Mouse (Mus musculus) stomach, postnatal 0 days (tissue): ENCODE data around the gene Slc35c2. TPM values are rescaled to one million over a fixed set of nuclear protein-coding genes. Genes with fewer than 3 reads are reported as not detected.

Experiments
- ATAC-seq: fragments of 200-750 bp; cut with Nextera tagmentation; 2 replicates; pipeline ENCODE4 v1.8.0; 2017; ENCODE audit not compliant: low FRiP score, low TSS enrichment
- DNase-seq: peaks from one replicate; pipeline ENCODE4 v3.0.0-alpha.2; 2016; ENCODE audit warnings: low spot score
- H3K27ac ChIP-seq: fragments of 300-500 bp; sonication (generic); replicated peaks from 2 replicates; pipeline ENCODE4 v1.5.1; 2014; ENCODE audit warnings: mild to moderate bottlenecking, control low read depth
- H3K27me3 ChIP-seq: fragments of 300-500 bp; sonication (generic); 2 replicates; pipeline ENCODE4 v1.6.1; 2014; ENCODE audit warnings: low read length; ENCODE audit not compliant: control insufficient read depth, insufficient read depth
- H3K36me3 ChIP-seq: fragments of 300-500 bp; sonication (generic); 2 replicates; pipeline ENCODE4 v1.6.1; 2014; ENCODE audit warnings: low read length, mixed read lengths; ENCODE audit not compliant: control insufficient read depth, insufficient read depth
- H3K4me1 ChIP-seq: fragments of 300-500 bp; sonication (generic); replicated peaks from 2 replicates; pipeline ENCODE4 v1.6.1; 2014; ENCODE audit warnings: antibody characterized with exemption; ENCODE audit not compliant: control insufficient read depth, insufficient read depth
- H3K4me2 ChIP-seq: fragments of 300-500 bp; sonication (generic); replicated peaks from 2 replicates; pipeline ENCODE4 v1.6.1; 2014; ENCODE audit warnings: low read depth, mild to moderate bottlenecking, control low read depth, moderate library complexity
- H3K4me3 ChIP-seq: fragments of 300-500 bp; sonication (generic); 2 replicates; pipeline ENCODE4 v1.5.1; 2014; ENCODE audit warnings: low read depth, low read length, control low read depth
- H3K9ac ChIP-seq: fragments of 300-500 bp; sonication (generic); 2 replicates; pipeline ENCODE4 v1.6.1; 2014; ENCODE audit warnings: mild to moderate bottlenecking, low read length, control low read depth, mixed read lengths
- H3K9me3 ChIP-seq: fragments of 300-500 bp; sonication (generic); 2 replicates; pipeline ENCODE4 v1.6.1; 2016; ENCODE audit warnings: low read length; ENCODE audit not compliant: control insufficient read depth
- CTCF ChIP-seq: IDR thresholded peaks from 2 replicates; pipeline ENCODE4 v1.5.1; 2016; ENCODE audit warnings: antibody characterized with exemption, low read depth, mild to moderate bottlenecking, moderate library complexity
- EP300 ChIP-seq: optimal IDR thresholded peaks from 2 replicates; pipeline ENCODE3; 2016; ENCODE audit warnings: antibody characterized with exemption
- WGBS: fragments of 180-500 bp; shearing (Covaris S2); extraction: QIAGEN DNeasy Blood & Tissue Kit; methylation state at CpG from one replicate; pipeline ENCODE4 v1.1.7; 2014; 5-methylcytosine and 5-hydroxymethylcytosine counted together
- polyA plus RNA-seq: library from polyadenylated mRNA; unstranded; fragments of >200 nt; fragmentation: Nextera tagmentation; extraction: Ambion mirVana; gene quantifications from 2 replicates; pipeline ENCODE4 v1.2.1, GENCODE M21; 2015

Gene Slc35c2
- polyA plus RNA-seq, 1 experiment from 2014 or later: 38.5 TPM

DNA sequence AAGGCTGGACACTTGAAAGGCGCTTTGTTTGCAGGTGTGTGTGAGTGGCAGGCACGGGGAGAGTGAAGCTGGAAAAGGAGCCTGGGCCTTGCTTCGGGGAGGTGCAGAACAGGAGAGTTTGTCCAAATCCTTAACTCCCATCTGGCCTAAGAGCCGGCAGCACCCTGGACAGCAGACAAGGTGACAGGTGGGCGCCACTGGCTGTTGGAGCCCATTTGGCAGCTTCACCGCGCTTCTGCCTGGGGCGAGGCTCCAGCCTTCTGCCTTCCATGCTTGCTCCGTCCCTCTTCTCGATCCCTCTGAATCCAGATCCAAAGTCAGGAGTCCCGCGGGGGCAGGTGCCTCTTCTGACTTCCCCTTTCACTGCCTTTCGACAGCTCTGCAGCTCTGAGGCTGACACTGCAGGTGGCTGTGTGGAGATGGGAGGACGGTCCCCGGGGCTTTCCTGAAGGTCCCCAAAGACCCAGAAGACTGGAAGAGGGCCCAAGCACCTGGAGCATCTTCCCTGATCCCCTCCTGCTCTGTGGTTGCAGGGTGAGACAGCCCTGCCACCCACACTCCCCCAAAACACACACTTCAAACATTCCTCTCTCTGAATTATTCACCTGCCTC, 48.0 kb downstream of the Slc35c2 start:
- ATAC-seq: no peak

GRCm38 (mm10) chr2:165238416-165239145, 49.1 kb downstream of the Slc35c2 start:
- no peak overlapping the region for H3K27ac ChIP-seq
- no peaks in the 10 kb centered on the region for H3K9me3 ChIP-seq
- 12% methylated on average over 12 of the region's 12 CpGs for WGBS
- H3K36me3 ChIP-seq: no peaks in the 10 kb centered on the region
- no peak overlapping the region for H3K9ac ChIP-seq
- DNase-seq (no peak), ATAC-seq (no peak)
- no peak for TF ChIP-seq CTCF
- no peak for TF ChIP-seq EP300
- H3K4me1 ChIP-seq: no peaks in the 10 kb centered on the region; the same call in 1 of the 2 replicates
- H3K4me2 ChIP-seq: no peak overlapping the region
- no peak overlapping the region for H3K4me3 ChIP-seq
- H3K27me3 ChIP-seq: peaks cover 27% of the 10 kb centered on the region

More for the DNA sequence above, 48.0 kb downstream of the Slc35c2 start:
- Histone ChIP-seq H3K4me1 (no peaks in the 10 kb centered on the region), H3K4me2 (no peak overlapping the region), H3K9me3 (no peaks in the 10 kb centered on the region), H3K36me3 (no peaks in the 10 kb centered on the region), H3K27ac (no peak overlapping the region), H3K4me3 (no peak overlapping the region), H3K9ac (no peak overlapping the region), H3K27me3 (peaks cover 19% of the 10 kb centered on the region)
- 9% methylated on average over 15 of the region's 15 CpGs for WGBS
- DNase-seq: peak; percentile 35
- no peak for TF ChIP-seq CTCF
- TF ChIP-seq EP300: no peak

DNA sequence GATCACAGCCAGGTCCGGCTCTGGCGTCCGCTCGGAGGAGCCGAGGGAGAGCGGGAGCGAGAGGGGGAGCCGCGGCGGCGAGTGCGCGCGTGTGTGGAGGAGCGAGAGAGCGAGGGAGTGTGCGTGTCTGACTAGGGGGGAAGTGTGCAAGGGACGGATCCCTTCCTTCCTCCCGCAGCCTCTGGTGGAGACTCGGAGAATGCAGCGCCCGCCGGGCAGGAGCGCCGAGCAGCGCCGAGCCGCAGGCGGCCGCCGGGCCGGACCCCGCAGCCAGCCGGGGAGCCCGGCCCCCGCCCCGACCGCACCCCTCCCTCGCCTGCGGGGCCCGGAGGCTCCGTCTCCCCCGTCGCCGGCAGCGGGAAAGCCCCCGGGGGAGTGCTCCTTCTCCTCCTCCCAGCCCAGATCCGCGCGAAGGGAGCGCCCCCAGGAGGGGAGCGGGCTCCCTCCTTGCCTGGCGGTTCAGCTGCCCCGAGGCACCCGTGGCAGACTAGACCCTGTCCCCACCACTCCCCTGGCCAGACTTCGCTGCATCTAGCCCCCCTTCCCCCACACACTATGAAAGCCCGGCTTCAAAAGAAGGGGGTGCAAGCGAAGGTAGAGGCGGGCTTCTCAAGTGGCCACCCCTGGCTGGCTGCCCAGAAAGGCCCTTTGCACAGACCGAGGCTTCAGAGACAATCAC, 52.9 kb downstream of the Slc35c2 start, which contains the start of gene Cdh22:
TSS of gene Cdh22 (minus strand) at position 241 of the 679 bp plus-strand sequence.
- Histone ChIP-seq H3K9ac (peak within 1 kb of the TSS; percentile 27; the same call in 1 of the 2 replicates), H3K9me3 (no peaks in the 10 kb centered on the region), H3K4me2 (peak within 1 kb of the TSS; percentile 93), H3K36me3 (no peaks in the 10 kb centered on the region), H3K4me1 (no peaks in the 10 kb centered on the region; the same call in 1 of the 2 replicates), H3K27me3 (peaks cover 21% of the 10 kb centered on the region), H3K4me3 (peak within 1 kb of the TSS; percentile 48), H3K27ac (no peak within 1 kb of the TSS)
- ATAC-seq (peak; percentile 53), DNase-seq (peak; percentile 69)
- 0% methylated on average over 33 of the region's 60 CpGs for whole genome bisulfite sequencing
- TF ChIP-seq EP300 (no peak), CTCF (peak; percentile 58)

- DNase-seq: no peak
- H3K27me3 ChIP-seq: peaks cover 16% of the 10 kb centered on the region
These were observed 53.4 kb downstream of the Slc35c2 start for GRCm38 (mm10) chr2:165234291-165234612.

GRCm38 (mm10) chr2:165233491-165234290, 54.0 kb downstream of the Slc35c2 start:
- peak overlapping the region; percentile 48 for H3K4me3 ChIP-seq
- peak overlapping the region; percentile 27; the same call in 1 of the 2 replicates for H3K9ac ChIP-seq
- no peaks in the 10 kb centered on the region for H3K9me3 ChIP-seq
- no peaks in the 10 kb centered on the region; the same call in 1 of the 2 replicates for H3K4me1 ChIP-seq
- H3K27ac ChIP-seq: no peak overlapping the region
- ATAC-seq (peak; percentile 14; the same call in 1 of the 2 replicates), DNase-seq (peak; percentile 66)
- 1% methylated on average over 58 of the region's 82 CpGs for WGBS
- H3K4me2 ChIP-seq: peak overlapping the region; percentile 93
- H3K36me3 ChIP-seq: no peaks in the 10 kb centered on the region
- peaks cover 16% of the 10 kb centered on the region for H3K27me3 ChIP-seq
- TF ChIP-seq EP300 (no peak), CTCF (peak; percentile 68)

More at GRCm38 (mm10) chr2:165234291-165234612, 53.4 kb downstream of the Slc35c2 start:
- Histone ChIP-seq H3K4me3 (peak overlapping the region; percentile 48), H3K4me1 (no peaks in the 10 kb centered on the region; the same call in 1 of the 2 replicates), H3K27ac (no peak overlapping the region), H3K9me3 (no peaks in the 10 kb centered on the region), H3K36me3 (no peaks in the 10 kb centered on the region), H3K4me2 (peak overlapping the region; percentile 93), H3K9ac (peak overlapping the region; percentile 27; the same call in 1 of the 2 replicates)
- ATAC-seq: peak; percentile 33; the same call in 1 of the 2 replicates
- no peak for TF ChIP-seq EP300
- WGBS: under 1% methylated on average over 35 of the region's 41 CpGs
